Mouse (Mus musculus): ENCODE results near the gene Pigl. TPM values are rescaled to one million over a fixed set of nuclear protein-coding genes. Genes with fewer than 3 reads are reported as not detected.

Pigl gene
- polyA plus RNA-seq (2015; fragmentation: Nextera tagmentation; extraction: Ambion mirVana), result 11.6 and 11.8 TPM in 2 replicates

DNA sequence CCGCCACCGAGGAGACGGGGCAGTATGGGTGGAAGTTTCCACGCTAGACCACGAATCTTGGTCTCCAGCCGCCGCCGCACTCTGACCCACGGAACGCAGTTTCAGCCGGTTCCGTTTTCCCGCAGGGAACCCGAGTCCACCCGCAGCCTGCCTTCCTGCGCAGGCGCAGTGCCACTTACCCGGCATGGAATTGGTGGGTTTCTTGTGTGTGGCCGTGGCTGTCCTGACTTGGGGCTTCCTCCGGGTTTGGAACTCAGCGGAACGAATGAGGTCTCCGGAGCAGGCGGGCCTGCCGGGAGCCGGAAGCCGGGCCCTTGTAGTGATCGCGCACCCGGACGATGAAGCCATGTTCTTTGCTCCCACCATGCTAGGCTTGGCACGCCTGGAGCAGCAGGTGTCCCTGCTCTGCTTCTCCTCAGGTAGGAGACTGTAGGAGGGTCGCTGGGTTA lies at the start of gene Pigl, which contains the start of gene Ncor1:
TSS of gene Pigl (plus strand) at position 185 of the 449 bp plus-strand sequence.
TSS of gene Ncor1 (minus strand) at position 266 of the 449 bp plus-strand sequence.
- Histone ChIP-seq H3K4me3 (replicated peaks) (peak within 1 kb of the TSS; percentile 95), H3K9ac (peak within 1 kb of the TSS; percentile 100), H3K27me3 (replicated peaks) (no peaks in the 10 kb centered on the region), H3K4me2 (replicated peaks) (peak within 1 kb of the TSS; percentile 84), H3K4me1 (replicated peaks) (peaks cover 7% of the 10 kb centered on the region), H3K36me3 (no peaks in the 10 kb centered on the region), H3K27ac (peak within 1 kb of the TSS; percentile 99), H3K9me3 (no peaks in the 10 kb centered on the region)
- ATAC-seq, result peak; percentile 62
- WGBS, result 0% methylated on average over 33 of the region's 33 CpGs

DNA sequence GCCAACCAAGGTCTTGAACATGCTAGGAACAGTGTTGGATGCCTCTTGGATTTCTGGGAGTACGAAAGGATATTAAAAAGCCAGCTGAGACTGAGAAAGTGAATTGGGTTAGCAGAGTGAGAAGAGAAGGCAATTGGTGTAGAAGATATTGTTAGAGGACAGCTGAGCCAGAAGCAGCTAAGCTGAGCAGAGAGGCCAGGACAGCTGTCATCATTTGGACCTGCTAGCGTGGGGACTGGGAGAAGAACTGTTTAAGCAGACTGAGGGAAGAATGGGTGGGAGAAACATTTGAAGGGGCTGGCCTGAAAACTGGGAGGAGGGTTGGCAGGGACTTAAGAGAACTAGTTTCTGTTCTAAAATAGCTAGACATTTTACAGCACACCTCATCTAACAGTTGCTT lies 49.4 kb upstream of the Pigl start:
- Histone ChIP-seq H3K4me1 (replicated peaks) (no peaks in the 10 kb centered on the region), H3K9ac (no peak overlapping the region), H3K27me3 (replicated peaks) (no peaks in the 10 kb centered on the region), H3K27ac (no peak overlapping the region), H3K4me3 (replicated peaks) (no peak overlapping the region), H3K36me3 (peaks cover under 1% of the 10 kb centered on the region), H3K9me3 (no peaks in the 10 kb centered on the region), H3K4me2 (replicated peaks) (no peak overlapping the region)
- no peak for ATAC-seq
- WGBS, result 88% methylated on average over 2 of the region's 2 CpGs

DNA sequence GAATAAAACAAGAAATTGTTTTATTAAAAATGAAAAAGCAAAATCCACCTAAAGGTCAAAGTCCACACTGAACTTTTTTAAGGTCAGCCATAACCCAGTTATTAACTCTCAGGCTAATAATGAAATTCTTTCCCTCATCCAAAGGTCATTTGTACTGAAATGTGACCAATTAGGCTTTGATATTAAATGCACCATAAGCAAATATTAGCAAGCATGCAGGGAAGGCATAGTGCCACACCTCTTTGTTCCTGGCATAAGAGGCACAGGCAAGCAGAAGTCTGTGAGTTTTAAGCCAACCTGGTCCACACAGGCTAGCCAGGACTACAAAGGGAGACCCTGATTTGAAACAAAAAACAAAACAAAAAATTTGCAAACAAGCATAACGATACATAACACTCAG lies 48.6 kb upstream of the Pigl start:
- Histone ChIP-seq H3K27ac (no peak overlapping the region), H3K4me3 (replicated peaks) (no peak overlapping the region), H3K4me2 (replicated peaks) (no peak overlapping the region), H3K36me3 (peaks cover 7% of the 10 kb centered on the region), H3K27me3 (replicated peaks) (no peaks in the 10 kb centered on the region), H3K4me1 (replicated peaks) (no peaks in the 10 kb centered on the region), H3K9ac (no peak overlapping the region), H3K9me3 (no peaks in the 10 kb centered on the region)
- WGBS, result 94% methylated on average over 1 of the region's 1 CpGs
- no peak for ATAC-seq

DNA sequence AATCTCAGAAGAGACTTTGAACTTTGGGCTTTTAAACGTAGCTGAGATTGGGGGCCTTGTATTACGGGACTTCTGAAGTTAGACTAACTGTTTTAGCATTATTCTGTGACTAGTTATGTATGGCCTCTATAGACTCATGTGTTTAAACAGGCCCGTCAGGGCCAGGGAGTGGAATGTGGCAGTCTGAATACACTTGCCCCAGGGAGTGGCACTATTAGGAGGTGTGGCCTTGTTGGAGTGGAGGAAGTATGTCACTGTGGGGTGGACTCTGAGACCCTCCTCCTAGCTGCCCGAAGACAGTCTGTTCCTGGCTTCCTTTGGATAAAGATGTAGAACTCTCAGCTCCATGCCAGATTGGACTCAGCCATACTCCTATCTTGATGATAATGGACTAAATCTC lies 43.2 kb upstream of the Pigl start:
- Histone ChIP-seq H3K4me1 (replicated peaks) (no peaks in the 10 kb centered on the region), H3K27me3 (replicated peaks) (no peaks in the 10 kb centered on the region), H3K4me2 (replicated peaks) (no peak overlapping the region), H3K27ac (no peak overlapping the region), H3K9me3 (no peaks in the 10 kb centered on the region), H3K9ac (no peak overlapping the region), H3K4me3 (replicated peaks) (no peak overlapping the region), H3K36me3 (peaks cover 22% of the 10 kb centered on the region)
- ATAC-seq, result no peak
- WGBS, result 89% methylated on average over 4 of the region's 4 CpGs

DNA sequence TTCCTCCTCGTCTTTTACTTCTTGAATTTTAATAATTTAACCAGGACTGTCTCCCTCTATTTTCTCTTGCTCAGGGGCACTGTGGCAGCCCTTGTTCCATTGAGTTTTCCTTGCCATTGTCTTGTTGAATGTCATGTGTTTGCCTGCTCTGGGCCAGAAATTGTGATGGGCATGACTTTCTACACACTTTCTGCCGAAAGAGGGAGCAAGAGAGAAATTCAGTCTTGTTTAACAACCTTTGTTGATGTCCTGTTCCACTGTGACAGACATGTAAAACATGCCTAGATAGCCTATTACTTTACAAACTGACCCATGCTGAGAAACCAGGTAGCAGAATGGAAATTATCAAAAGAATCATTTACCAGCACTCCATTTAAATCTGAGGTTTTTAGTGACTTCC lies 33.7 kb upstream of the Pigl start:
- ATAC-seq, result no peak
- WGBS, result 74% methylated on average over 2 of the region's 2 CpGs

DNA sequence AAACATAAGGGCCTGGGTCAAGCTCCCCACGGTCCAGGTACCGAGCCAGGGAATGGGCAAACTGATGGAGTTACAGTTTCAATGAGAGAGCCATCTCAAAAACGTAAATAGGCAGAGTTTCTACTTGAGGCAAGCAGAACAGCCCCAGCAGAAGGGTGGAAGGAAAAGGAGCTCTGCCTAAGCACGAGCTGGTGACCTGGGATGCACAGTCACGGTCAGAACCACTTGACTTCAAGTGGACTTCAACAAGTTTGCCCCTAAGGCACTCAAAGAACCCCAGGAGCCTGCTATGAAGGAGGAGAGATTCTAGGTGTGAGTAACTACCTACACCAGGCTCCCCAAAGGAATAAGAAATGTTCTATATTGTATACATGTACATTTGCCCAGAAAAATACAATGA lies 32.0 kb upstream of the Pigl start:
- ATAC-seq, result no peak
- Histone ChIP-seq H3K4me1 (replicated peaks) (no peaks in the 10 kb centered on the region), H3K9ac (no peak overlapping the region), H3K9me3 (no peaks in the 10 kb centered on the region), H3K4me3 (replicated peaks) (no peak overlapping the region), H3K27me3 (replicated peaks) (no peaks in the 10 kb centered on the region), H3K36me3 (peaks cover 8% of the 10 kb centered on the region; the same call in 1 of the 2 replicates), H3K4me2 (replicated peaks) (no peak overlapping the region), H3K27ac (no peak overlapping the region)
- 85% methylated on average over 5 of the region's 5 CpGs for WGBS

More for the DNA sequence above, 33.7 kb upstream of the Pigl start:
- Histone ChIP-seq H3K4me2 (replicated peaks) (no peak overlapping the region), H3K9me3 (no peaks in the 10 kb centered on the region), H3K27me3 (replicated peaks) (no peaks in the 10 kb centered on the region), H3K9ac (no peak overlapping the region), H3K4me1 (replicated peaks) (no peaks in the 10 kb centered on the region), H3K4me3 (replicated peaks) (no peak overlapping the region), H3K27ac (no peak overlapping the region), H3K36me3 (peaks cover 11% of the 10 kb centered on the region; the same call in 1 of the 2 replicates)

DNA sequence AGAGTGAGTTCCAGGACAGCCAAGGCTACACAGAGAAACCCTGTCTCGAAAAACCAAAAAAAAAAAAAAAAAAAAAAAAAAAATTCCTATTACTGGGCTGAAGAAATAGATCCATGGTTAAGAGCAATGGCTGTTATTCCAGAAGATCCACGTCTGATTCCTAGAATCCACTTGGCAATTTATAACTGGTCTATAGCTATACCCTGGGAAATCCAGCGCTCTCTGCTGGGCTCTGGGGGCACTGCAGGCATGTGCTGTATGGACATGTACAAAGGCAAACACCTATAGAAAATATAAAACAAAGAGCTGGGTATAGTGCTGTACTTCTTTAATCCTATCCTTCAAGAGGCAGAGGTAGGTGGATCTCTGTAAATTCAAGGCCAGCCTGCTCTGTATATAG lies 31.2 kb upstream of the Pigl start:
- Histone ChIP-seq H3K27me3 (replicated peaks) (no peaks in the 10 kb centered on the region), H3K4me2 (replicated peaks) (no peak overlapping the region), H3K9me3 (no peaks in the 10 kb centered on the region), H3K4me3 (replicated peaks) (no peak overlapping the region), H3K36me3 (peaks cover 10% of the 10 kb centered on the region; the same call in 1 of the 2 replicates), H3K4me1 (replicated peaks) (no peaks in the 10 kb centered on the region), H3K9ac (no peak overlapping the region), H3K27ac (no peak overlapping the region)
- WGBS, result 81% methylated on average over 2 of the region's 3 CpGs
- ATAC-seq, result no peak

DNA sequence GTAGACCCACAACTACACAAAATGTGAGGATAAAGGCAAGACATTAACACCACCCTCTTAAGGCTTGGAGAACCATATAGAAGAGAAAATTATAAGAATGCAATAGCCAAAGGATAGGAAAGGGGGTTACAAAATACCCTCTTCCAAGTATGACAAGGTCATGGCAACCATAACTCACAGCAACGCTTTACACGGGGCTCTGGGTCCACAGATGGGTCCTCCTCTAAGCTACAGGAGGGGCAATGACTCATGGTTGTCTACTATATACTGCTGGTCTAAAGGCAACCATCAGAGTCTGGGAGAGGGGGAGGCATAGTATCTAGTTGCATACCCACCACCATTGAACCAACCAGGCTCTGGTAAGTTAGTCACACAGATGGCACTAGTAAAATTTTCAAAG lies 26.0 kb upstream of the Pigl start:
- Histone ChIP-seq H3K4me1 (replicated peaks) (no peaks in the 10 kb centered on the region), H3K27me3 (replicated peaks) (no peaks in the 10 kb centered on the region), H3K27ac (no peak overlapping the region), H3K9me3 (no peaks in the 10 kb centered on the region), H3K4me3 (replicated peaks) (no peak overlapping the region), H3K9ac (no peak overlapping the region), H3K36me3 (0 out of 2 replicates have a peak, but pooled peaks cover 8% of the 10 kb centered on the region), H3K4me2 (replicated peaks) (no peak overlapping the region)
- ATAC-seq, result no peak
- WGBS, result 90% methylated on average over 2 of the region's 2 CpGs

DNA sequence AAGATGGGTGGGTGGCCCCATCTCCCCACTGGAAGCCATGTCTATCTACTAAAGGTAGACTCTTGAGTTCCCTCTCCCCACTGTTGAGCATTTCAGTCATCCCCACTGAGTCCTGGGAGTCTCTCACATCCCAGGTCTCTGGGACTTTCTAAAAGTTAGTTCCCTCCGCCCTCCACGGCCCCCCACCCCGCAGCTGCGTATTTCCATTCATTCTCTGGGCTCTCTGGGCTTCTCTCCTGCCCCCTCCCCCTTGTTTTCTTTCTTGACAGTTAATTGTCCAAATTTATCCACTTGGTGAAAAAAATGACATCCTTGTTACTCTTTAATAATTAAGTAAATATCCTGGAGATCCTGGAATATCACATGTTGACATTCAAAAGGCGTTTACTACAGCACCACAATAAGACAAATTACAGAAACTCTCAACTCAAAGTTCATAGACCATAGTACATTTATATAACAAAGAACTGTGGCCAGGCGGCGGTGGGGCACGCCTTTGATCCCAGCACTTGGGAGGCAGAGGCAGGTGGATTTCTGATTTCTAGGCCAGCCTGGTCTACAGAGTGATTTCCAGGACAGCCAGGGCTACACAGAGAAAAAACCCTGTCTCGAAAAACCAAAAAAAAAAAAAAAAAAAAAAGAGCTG lies 17.5 kb upstream of the Pigl start:
- Histone ChIP-seq H3K4me1 (replicated peaks) (no peaks in the 10 kb centered on the region), H3K27ac (no peak overlapping the region), H3K9ac (no peak overlapping the region), H3K36me3 (0 out of 2 replicates have a peak, but pooled peaks cover 4% of the 10 kb centered on the region), H3K9me3 (no peaks in the 10 kb centered on the region), H3K4me2 (replicated peaks) (no peak overlapping the region), H3K27me3 (replicated peaks) (no peaks in the 10 kb centered on the region), H3K4me3 (replicated peaks) (no peak overlapping the region)
- WGBS, result 94% methylated on average over 9 of the region's 9 CpGs
- ATAC-seq, result no peak

DNA sequence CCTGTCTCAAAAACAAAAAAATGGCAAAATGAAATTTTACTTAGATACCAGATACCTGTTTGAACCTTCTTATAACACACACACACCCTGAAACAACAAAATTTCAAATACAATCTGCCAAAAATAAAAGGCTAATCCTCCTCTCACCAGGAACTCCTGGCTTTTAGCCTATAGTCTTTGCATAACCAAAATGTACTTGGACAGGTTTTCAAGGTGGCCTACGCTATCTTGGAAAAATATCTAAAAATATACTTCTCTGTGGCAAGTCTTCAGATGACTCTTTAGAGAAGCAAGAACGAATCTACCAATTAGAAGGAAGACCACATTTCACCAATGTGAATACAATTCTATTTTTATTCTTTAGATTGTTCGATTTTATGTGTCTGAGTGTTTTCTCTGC lies 12.5 kb upstream of the Pigl start:
- H3K27ac ChIP-seq, result no peak overlapping the region
- no peaks in the 10 kb centered on the region for H3K36me3 ChIP-seq
- no peak overlapping the region for H3K4me3 ChIP-seq (replicated peaks)
- no peak overlapping the region for H3K4me2 ChIP-seq (replicated peaks)
- H3K27me3 ChIP-seq (replicated peaks), result no peaks in the 10 kb centered on the region
- no peaks in the 10 kb centered on the region for H3K9me3 ChIP-seq
- no peaks in the 10 kb centered on the region for H3K4me1 ChIP-seq (replicated peaks)
- 93% methylated on average over 3 of the region's 3 CpGs for WGBS
- ATAC-seq, result no peak
- no peak overlapping the region for H3K9ac ChIP-seq

DNA sequence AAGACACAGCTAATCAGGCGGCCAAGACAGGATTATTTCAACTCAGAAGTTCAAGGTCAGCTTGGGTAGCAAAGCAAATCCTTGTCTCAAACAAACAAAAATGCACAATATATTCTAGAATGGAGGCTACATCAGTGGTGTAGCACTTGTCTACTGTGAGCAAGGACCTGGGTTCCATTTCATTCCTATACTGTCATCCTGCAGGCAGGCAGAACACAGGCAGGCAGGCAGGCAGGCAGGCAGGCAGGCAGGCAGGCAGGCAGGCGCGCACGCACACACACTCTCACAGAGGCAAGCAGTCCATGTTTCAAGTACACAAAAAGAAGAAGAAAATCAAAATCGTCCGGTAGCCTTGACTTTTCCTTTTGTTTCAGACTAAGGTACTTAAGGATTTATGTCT lies 9.3 kb upstream of the Pigl start:
- Histone ChIP-seq H3K4me3 (replicated peaks) (no peak overlapping the region), H3K4me2 (replicated peaks) (no peak overlapping the region), H3K4me1 (replicated peaks) (no peaks in the 10 kb centered on the region), H3K9me3 (no peaks in the 10 kb centered on the region), H3K27ac (no peak overlapping the region), H3K9ac (no peak overlapping the region), H3K27me3 (replicated peaks) (no peaks in the 10 kb centered on the region), H3K36me3 (no peaks in the 10 kb centered on the region)
- 85% methylated on average over 6 of the region's 6 CpGs for WGBS
- no peak for ATAC-seq

DNA sequence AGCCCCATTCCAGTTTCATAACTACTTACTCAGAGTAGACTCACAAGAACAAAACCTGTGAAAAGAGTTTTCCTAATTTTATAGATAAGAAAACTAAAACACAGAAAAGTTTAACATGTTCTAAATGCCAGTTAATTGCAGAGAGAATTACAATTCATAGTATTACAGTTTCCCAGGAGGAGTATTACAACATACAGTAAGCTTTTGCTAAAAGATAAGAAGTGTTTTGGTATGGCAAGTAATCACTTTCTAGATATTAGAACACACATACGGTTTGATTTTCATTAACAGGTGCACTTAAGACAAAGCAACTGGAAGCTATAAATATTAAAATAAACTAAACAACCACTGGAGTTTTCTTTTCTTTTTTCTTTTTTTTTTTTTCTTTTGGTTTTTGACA lies 3.1 kb upstream of the Pigl start:
- Histone ChIP-seq H3K4me3 (replicated peaks) (no peak overlapping the region), H3K4me2 (replicated peaks) (peak overlapping the region; percentile 84; the same call in 1 of the 2 replicates), H3K27me3 (replicated peaks) (no peaks in the 10 kb centered on the region), H3K9me3 (no peaks in the 10 kb centered on the region), H3K4me1 (replicated peaks) (peaks cover 7% of the 10 kb centered on the region), H3K27ac (no peak overlapping the region), H3K9ac (no peak overlapping the region), H3K36me3 (no peaks in the 10 kb centered on the region)
- WGBS, result 50% methylated on average over 1 of the region's 1 CpGs
- ATAC-seq, result no peak

DNA sequence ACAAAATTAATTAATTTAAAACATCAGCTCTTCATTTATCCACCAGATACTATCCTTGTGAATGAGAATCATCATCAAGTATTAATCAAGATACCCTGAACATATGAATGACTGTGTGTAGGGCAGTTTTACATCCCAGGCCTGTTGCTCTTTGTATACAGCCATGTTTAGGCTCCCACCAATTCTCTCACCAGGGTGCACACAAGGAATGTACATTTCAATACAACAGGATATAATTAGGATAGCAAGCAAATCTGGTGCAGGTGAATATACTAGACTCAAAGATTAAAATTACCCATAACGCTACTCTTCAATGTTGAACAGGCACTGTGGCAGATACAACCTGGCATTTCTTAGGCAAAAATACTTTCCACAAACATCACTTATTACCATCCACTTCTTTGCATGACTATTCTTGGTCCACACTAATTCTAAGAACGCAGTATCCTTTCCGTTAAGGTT lies 2.2 kb upstream of the Pigl start:
- 6% methylated on average over 3 of the region's 3 CpGs for WGBS
- H3K4me3 ChIP-seq (replicated peaks), result peak overlapping the region; percentile 95
- no peaks in the 10 kb centered on the region for H3K27me3 ChIP-seq (replicated peaks)
- no peaks in the 10 kb centered on the region for H3K36me3 ChIP-seq
- H3K9ac ChIP-seq, result peak overlapping the region; percentile 100
- ATAC-seq, result no peak
- peak overlapping the region; percentile 99; the same call in 1 of the 2 replicates for H3K27ac ChIP-seq
- H3K4me2 ChIP-seq (replicated peaks), result peak overlapping the region; percentile 84
- H3K9me3 ChIP-seq, result no peaks in the 10 kb centered on the region
- peaks cover 7% of the 10 kb centered on the region for H3K4me1 ChIP-seq (replicated peaks)

All from intestine, embryonic 15.5 days (tissue).